Mouse (Mus musculus) kidney, embryonic 14.5 days (tissue): ENCODE measurements at regions not wholly inside any gene's neighbourhood (a gene's known extent, or its start where the extent isn't known, plus 50 kb on each side); places are given as distances from the start of the nearest gene placed in this dataset.

Source experiments
- ATAC-seq: fragments of 200-750 bp; cut with Nextera tagmentation; 2 replicates; pipeline ENCODE4 v1.8.0; 2017; ENCODE audit warnings: moderate number of reproducible peaks, mild to moderate bottlenecking, moderate TSS enrichment, moderate library complexity; ENCODE audit not compliant: low FRiP score, low TSS enrichment
- H3K27ac ChIP-seq: fragments of 300-500 bp; sonication (generic); 2 replicates; pipeline ENCODE4 v1.5.1; 2014; ENCODE audit warnings: low read depth, mild to moderate bottlenecking, low read length, moderate library complexity, mixed read lengths
- H3K27me3 ChIP-seq: fragments of 300-500 bp; sonication (generic); 2 replicates; pipeline ENCODE4 v1.6.1; 2014; ENCODE audit warnings: mild to moderate bottlenecking, low read length; ENCODE audit not compliant: control insufficient read depth, insufficient read depth
- H3K36me3 ChIP-seq: fragments of 300-500 bp; sonication (generic); 2 replicates; pipeline ENCODE4 v1.6.1; 2014; ENCODE audit warnings: low read length, mixed read lengths; ENCODE audit not compliant: control insufficient read depth, insufficient read depth
- H3K4me1 ChIP-seq: fragments of 300-500 bp; sonication (generic); 2 replicates; pipeline ENCODE4 v1.6.1; 2014; ENCODE audit warnings: low read length, mixed read lengths; ENCODE audit not compliant: control insufficient read depth, insufficient read depth
- H3K4me2 ChIP-seq: fragments of 300-500 bp; sonication (generic); replicated peaks from 2 replicates; pipeline ENCODE4 v1.6.1; 2014; ENCODE audit warnings: low read depth, mild to moderate bottlenecking, low read length
- H3K4me3 ChIP-seq: fragments of 300-500 bp; sonication (generic); 2 replicates; pipeline ENCODE4 v1.5.1; 2014; ENCODE audit warnings: mild to moderate bottlenecking, low read length
- H3K9ac ChIP-seq: fragments of 300-500 bp; sonication (generic); 2 replicates; pipeline ENCODE4 v1.6.1; 2014; ENCODE audit warnings: low read depth, mild to moderate bottlenecking, low read length, moderate library complexity
- H3K9me3 ChIP-seq: fragments of 300-500 bp; sonication (generic); 2 replicates; pipeline ENCODE4 v1.6.1; 2016; ENCODE audit warnings: low read length; ENCODE audit not compliant: control insufficient read depth
- WGBS: fragments of 180-500 bp; shearing (Covaris S2); extraction: QIAGEN DNeasy Blood & Tissue Kit; methylation state at CpG from one replicate; pipeline ENCODE4 v1.1.7; 2014; 5-methylcytosine and 5-hydroxymethylcytosine counted together

DNA sequence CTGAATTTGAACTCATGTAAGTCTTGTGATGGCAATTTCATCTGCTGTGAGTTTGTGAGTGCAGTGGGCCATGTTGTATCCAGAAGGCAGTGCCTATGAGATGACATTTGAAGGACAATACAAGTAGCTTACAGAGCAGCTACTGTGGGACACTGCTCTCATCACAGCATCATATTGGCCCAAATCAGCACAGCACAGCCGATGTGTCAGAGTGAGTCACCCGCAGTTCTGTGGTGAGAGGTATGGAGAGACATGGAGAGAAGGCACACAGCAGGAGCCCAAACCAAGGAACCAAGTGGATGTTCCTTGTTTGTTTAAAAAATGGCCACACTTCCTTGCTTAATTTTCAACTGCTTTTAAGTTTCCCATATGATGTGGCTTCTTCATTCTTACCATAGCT lies 617.3 kb downstream of the Tmem132b start:
- Histone ChIP-seq H3K27ac (no peak overlapping the region), H3K4me3 (no peak overlapping the region), H3K9me3 (no peaks in the 10 kb centered on the region), H3K36me3 (no peaks in the 10 kb centered on the region), H3K4me1 (no peaks in the 10 kb centered on the region), H3K27me3 (no peaks in the 10 kb centered on the region), H3K9ac (no peak overlapping the region), H3K4me2 (no peak overlapping the region)
- WGBS: 87% methylated on average over 2 of the region's 2 CpGs
- no peak for ATAC-seq

DNA sequence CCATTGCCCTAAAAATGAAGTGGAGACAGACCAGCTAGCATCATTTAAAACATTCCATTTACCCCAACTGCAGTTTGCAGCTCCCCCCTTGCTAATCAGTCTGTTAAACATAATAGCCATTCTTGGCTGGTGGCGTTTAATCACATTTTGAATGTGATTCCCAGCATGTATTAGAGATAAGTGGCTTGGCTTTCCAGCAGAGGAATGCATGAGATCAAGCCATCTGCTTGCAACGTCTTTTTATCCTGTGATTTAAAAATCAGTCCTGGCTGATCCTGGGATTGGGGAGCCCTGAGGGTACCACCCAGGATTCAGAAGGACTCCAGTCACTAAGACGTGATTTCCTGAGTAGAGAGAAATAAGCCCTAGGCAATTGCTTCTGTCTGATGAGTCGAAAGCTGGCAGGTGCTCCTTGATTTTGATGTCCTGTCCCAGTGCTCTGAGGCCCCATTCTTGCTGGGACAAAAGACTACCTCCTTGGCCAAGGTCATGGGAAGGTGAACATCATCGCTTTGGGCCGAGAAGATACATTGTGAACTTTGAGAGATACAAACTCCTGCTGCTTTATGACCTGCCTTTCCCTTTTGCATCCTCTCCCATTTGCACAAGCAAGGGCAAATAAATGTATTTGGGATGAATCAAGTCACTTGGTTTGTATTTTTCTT lies 623.8 kb downstream of the Tmem132b start:
- Histone ChIP-seq H3K4me1 (no peaks in the 10 kb centered on the region), H3K36me3 (no peaks in the 10 kb centered on the region), H3K4me3 (no peak overlapping the region), H3K27me3 (no peaks in the 10 kb centered on the region), H3K9me3 (no peaks in the 10 kb centered on the region), H3K27ac (no peak overlapping the region), H3K9ac (no peak overlapping the region), H3K4me2 (no peak overlapping the region)
- 61% methylated on average over 6 of the region's 6 CpGs for WGBS
- ATAC-seq: no peak

DNA sequence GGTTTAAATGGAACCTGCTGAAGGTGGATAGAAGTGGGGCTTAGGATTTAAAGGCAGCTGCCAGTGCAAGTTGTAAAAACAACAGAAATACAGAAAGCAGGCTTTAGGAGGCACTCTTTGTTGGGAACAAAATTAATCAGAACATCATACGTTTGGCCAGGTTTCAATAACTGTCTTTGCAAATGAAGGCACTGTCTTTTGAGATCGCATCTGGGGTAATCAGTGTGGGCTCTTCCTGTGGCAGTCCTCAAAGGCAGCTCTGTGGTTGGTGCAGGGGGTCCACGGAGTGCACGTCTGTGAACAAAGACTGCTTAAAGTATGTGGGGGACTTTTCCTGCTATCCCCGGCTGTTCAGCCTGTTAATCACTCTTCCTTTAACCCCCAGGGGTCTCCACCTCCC lies 654.5 kb downstream of the Tmem132b start:
- ATAC-seq: no peak
- H3K36me3 ChIP-seq: no peaks in the 10 kb centered on the region
- no peak overlapping the region for H3K27ac ChIP-seq
- H3K27me3 ChIP-seq: no peaks in the 10 kb centered on the region
- H3K9me3 ChIP-seq: no peaks in the 10 kb centered on the region
- no peaks in the 10 kb centered on the region for H3K4me1 ChIP-seq
- H3K9ac ChIP-seq: no peak overlapping the region
- no peak overlapping the region for H3K4me2 ChIP-seq
- WGBS: 51% methylated on average over 5 of the region's 5 CpGs
- no peak overlapping the region for H3K4me3 ChIP-seq

DNA sequence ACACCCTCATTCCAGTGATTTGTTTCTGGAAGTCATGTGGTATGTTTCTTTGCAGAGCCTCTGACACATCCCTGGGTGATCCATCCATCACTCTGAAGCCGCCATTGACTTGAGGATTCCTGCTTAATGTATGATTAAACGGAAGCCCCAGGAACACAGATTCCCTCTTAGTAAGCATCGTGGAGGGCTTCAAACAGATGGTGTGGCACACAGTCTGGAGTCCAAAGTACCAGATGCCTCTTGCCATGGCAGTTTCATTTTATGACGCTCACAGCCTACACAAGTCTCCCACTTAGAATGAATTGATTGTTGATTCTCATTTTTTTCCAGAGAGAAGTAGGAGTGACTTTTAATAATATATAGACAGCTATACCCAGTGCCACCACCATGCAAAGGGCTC lies 668.3 kb downstream of the Tmem132b start:
- Histone ChIP-seq H3K9me3 (no peaks in the 10 kb centered on the region), H3K27me3 (no peaks in the 10 kb centered on the region), H3K27ac (no peak overlapping the region), H3K4me2 (no peak overlapping the region), H3K4me1 (no peaks in the 10 kb centered on the region), H3K36me3 (no peaks in the 10 kb centered on the region), H3K9ac (no peak overlapping the region), H3K4me3 (no peak overlapping the region)
- WGBS: 80% methylated on average over 4 of the region's 4 CpGs
- no peak for ATAC-seq

- no peaks in the 10 kb centered on the region for H3K36me3 ChIP-seq
- H3K4me3 ChIP-seq: no peak overlapping the region
- no peaks in the 10 kb centered on the region for H3K4me1 ChIP-seq
- no peak overlapping the region for H3K4me2 ChIP-seq
- H3K27ac ChIP-seq: no peak overlapping the region
- ATAC-seq: no peak
- 36% methylated on average over 4 of the region's 4 CpGs for WGBS
- no peaks in the 10 kb centered on the region for H3K27me3 ChIP-seq
- no peak overlapping the region for H3K9ac ChIP-seq
- H3K9me3 ChIP-seq: no peaks in the 10 kb centered on the region
Observed at GRCm38 (mm10) chr5:126201535-126201934, 670.0 kb downstream of the Tmem132b start.

GRCm38 (mm10) chr5:126201996-126202395 lies 670.4 kb downstream of the Tmem132b start:
- no peaks in the 10 kb centered on the region for H3K9me3 ChIP-seq
- no peaks in the 10 kb centered on the region for H3K36me3 ChIP-seq
- H3K4me1 ChIP-seq: no peaks in the 10 kb centered on the region
- no peak overlapping the region for H3K4me2 ChIP-seq
- no peak for ATAC-seq
- no peak overlapping the region for H3K9ac ChIP-seq
- H3K27me3 ChIP-seq: no peaks in the 10 kb centered on the region
- H3K4me3 ChIP-seq: no peak overlapping the region
- H3K27ac ChIP-seq: no peak overlapping the region
- WGBS: 19% methylated on average over 9 of the region's 9 CpGs

- no peak for ATAC-seq
- H3K4me2 ChIP-seq: no peak overlapping the region
- no peaks in the 10 kb centered on the region for H3K36me3 ChIP-seq
- H3K27me3 ChIP-seq: no peaks in the 10 kb centered on the region
- H3K27ac ChIP-seq: no peak overlapping the region
- H3K4me3 ChIP-seq: no peak overlapping the region
- no peak overlapping the region for H3K9ac ChIP-seq
- no peaks in the 10 kb centered on the region for H3K9me3 ChIP-seq
- WGBS: 86% methylated on average over 5 of the region's 5 CpGs
- H3K4me1 ChIP-seq: no peaks in the 10 kb centered on the region
Observed at GRCm38 (mm10) chr5:126217016-126217415, 685.4 kb downstream of the Tmem132b start.

DNA sequence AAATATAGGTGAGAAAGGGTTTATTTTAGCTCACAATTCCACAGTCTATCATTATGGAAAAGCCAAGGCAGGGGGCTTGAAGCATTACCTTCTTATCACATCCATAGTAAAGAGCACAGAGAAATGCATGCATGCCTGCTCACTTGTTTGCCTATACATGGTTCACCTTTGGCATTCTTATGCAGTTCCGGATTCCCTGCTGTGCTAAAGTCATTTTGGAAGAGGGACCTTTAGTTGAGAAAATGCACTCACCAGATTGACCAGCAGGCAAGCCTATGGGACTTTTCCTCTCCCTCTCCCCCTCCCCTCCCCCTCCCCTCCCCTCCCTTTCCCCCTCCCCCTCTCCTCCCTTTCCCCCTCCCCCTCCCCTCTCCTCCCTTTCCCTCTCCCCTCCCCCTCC lies 686.2 kb downstream of the Tmem132b start:
- Histone ChIP-seq H3K4me1 (no peaks in the 10 kb centered on the region), H3K9ac (no peak overlapping the region), H3K4me2 (no peak overlapping the region), H3K36me3 (no peaks in the 10 kb centered on the region), H3K27ac (no peak overlapping the region), H3K9me3 (no peaks in the 10 kb centered on the region), H3K27me3 (no peaks in the 10 kb centered on the region), H3K4me3 (no peak overlapping the region)
- ATAC-seq: no peak
- WGBS: 68% methylated on average over 1 of the region's 1 CpGs

- no peak for ATAC-seq
- Histone ChIP-seq H3K9ac (no peak overlapping the region), H3K4me1 (no peaks in the 10 kb centered on the region), H3K27ac (no peak overlapping the region), H3K4me2 (no peak overlapping the region), H3K36me3 (no peaks in the 10 kb centered on the region), H3K9me3 (no peaks in the 10 kb centered on the region), H3K4me3 (no peak overlapping the region), H3K27me3 (no peaks in the 10 kb centered on the region)
- 87% methylated on average over 3 of the region's 3 CpGs for WGBS
Observed at GRCm38 (mm10) chr5:126223696-126224095, 692.1 kb downstream of the Tmem132b start.
